In the genomic region with DNA sequence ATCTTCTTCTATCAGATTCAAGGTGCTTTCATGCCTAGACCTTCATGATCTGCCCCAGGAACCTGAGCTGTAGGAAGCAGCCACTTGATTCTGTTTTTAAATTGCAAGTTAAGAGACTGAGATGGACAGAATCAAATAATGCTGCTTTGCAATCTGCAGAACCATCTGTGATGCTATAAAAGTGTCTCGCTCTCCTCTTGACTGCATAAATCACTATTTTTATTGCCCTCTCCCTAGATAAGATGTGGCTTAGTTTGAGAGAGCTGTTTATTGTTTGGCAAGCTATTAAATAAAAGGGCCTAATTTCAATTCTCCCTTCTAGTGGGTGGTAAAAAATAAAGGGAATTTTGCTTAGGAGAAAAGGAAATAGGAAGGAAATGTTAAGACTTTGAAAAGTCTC, we compare ENCODE assay signal across 25 mouse cellular contexts. TPM values are rescaled to one million over a fixed set of nuclear protein-coding genes. Genes with fewer than 3 reads are reported as not detected.
A peak's percentile ranks its signal among the peaks of the same experiment; 100 is the strongest.
DNase-seq lines count a peak whose midpoint lies in the region; ATAC-seq lines count a peak whose summit lies in the region.
"Had no signal": no experiment of that assay in that cellular context is flagged by ENCODE, and none has a peak within 500 bp of the region (broad histone marks: within the 10 kb centered on the region; RNA-seq: fewer than 3 reads in every experiment).

No protein-coding gene starts in this region.

- H3K4me1 ChIP-seq in kidney, embryonic 15.5 days, result peaks cover 32% of the 10 kb centered on the region
- H3K4me1 ChIP-seq in neural tube, embryonic 15.5 days, result peaks cover 16% of the 10 kb centered on the region
- H3K4me1 ChIP-seq: hindbrain, embryonic 15.5 days had no signal

- no peak for DNase-seq in frontal cortex, postnatal 36 days (ENCODE audit: low spot score in 2 of 2)
- no peak for DNase-seq in kidney, adult 18-20 months
- peak; percentile 52 for DNase-seq in brain, adult 2 months (ENCODE audit: low read depth, low spot score)
- no peak for DNase-seq in urinary bladder, adult 2 months (ENCODE audit: low spot score)
- DNase-seq: adrenal gland, adult 2 months; adrenal gland, postnatal 36 days; cerebellum, adult 9-10 months; cerebellum, postnatal 36 days; heart, postnatal 10 days; layer of hippocampus, adult 9-11 months; liver; lung, adult 2 months; lung, postnatal 10 days had no signal

- peak; percentile 81 for ATAC-seq in frontal cortex, adult (ENCODE audit: low TSS enrichment)
- ATAC-seq in kidney, embryonic 15.5 days (replicated peaks; ENCODE audit: low FRiP score), result peak; percentile 73
- ATAC-seq in neural tube, embryonic 15.5 days (ENCODE audit: low FRiP score), result peak; percentile 86
- ATAC-seq: activated CD4-positive, CD25-positive, alpha-beta regulatory T cell, adult 4 months; forebrain, embryonic 13.5 days; midbrain, embryonic 13.5 days had no signal

- no peak overlapping the region for H3K9ac ChIP-seq in kidney, embryonic 15.5 days
- no peak overlapping the region for H3K9ac ChIP-seq in neural tube, embryonic 15.5 days (replicated peaks)
- H3K9ac ChIP-seq: forebrain, embryonic 13.5 days; heart, embryonic 13.5 days; hindbrain, embryonic 15.5 days; liver, embryonic 14.5 days; midbrain, embryonic 13.5 days had no signal

- H3K27ac ChIP-seq in kidney, embryonic 15.5 days, result peak overlapping the region; percentile 88
- H3K27ac ChIP-seq in neural tube, embryonic 15.5 days (replicated peaks), result peak overlapping the region; percentile 69
- H3K27ac ChIP-seq: forebrain, embryonic 13.5 days; heart, embryonic 13.5 days; hindbrain, embryonic 10.5 days; hindbrain, embryonic 15.5 days; liver, embryonic 14.5 days; macrophage; midbrain, embryonic 13.5 days had no signal

- no peaks in the 10 kb centered on the region; the same call in 1 of the 2 replicates for H3K9me3 ChIP-seq in kidney, embryonic 15.5 days (replicated peaks)
- H3K9me3 ChIP-seq in neural tube, embryonic 15.5 days (replicated peaks), result no peaks in the 10 kb centered on the region
- H3K9me3 ChIP-seq: hindbrain, embryonic 10.5 days; hindbrain, embryonic 15.5 days; midbrain, embryonic 13.5 days had no signal

- no peaks in the 10 kb centered on the region for H3K27me3 ChIP-seq in kidney, embryonic 15.5 days
- H3K27me3 ChIP-seq in neural tube, embryonic 15.5 days (replicated peaks), result no peaks in the 10 kb centered on the region
- H3K27me3 ChIP-seq: CH12.LX; forebrain, embryonic 13.5 days; heart, embryonic 13.5 days; hindbrain, embryonic 15.5 days; midbrain, embryonic 13.5 days had no signal

- no peak overlapping the region for H3K4me2 ChIP-seq in kidney, embryonic 15.5 days
- H3K4me2 ChIP-seq in neural tube, embryonic 15.5 days, result no peak overlapping the region
- H3K4me2 ChIP-seq: forebrain, embryonic 13.5 days; heart, embryonic 13.5 days; hindbrain, embryonic 15.5 days; midbrain, embryonic 13.5 days had no signal

- H3K36me3 ChIP-seq in kidney, embryonic 15.5 days, result no peaks in the 10 kb centered on the region
- no peaks in the 10 kb centered on the region for H3K36me3 ChIP-seq in neural tube, embryonic 15.5 days
- H3K36me3 ChIP-seq: heart, embryonic 13.5 days; hindbrain, embryonic 10.5 days; hindbrain, embryonic 15.5 days; midbrain, embryonic 13.5 days had no signal

- no peak overlapping the region for H3K4me3 ChIP-seq in kidney, embryonic 15.5 days (replicated peaks)
- H3K4me3 ChIP-seq in neural tube, embryonic 15.5 days (replicated peaks), result no peak overlapping the region
- H3K4me3 ChIP-seq: forebrain, embryonic 13.5 days; heart, embryonic 13.5 days; hindbrain, embryonic 10.5 days; hindbrain, embryonic 15.5 days; midbrain, embryonic 13.5 days had no signal

- 28% methylated on average over 1 of the region's 1 CpGs for WGBS in kidney, embryonic 15.5 days
- WGBS in neural tube, embryonic 15.5 days, result 39% methylated on average over 1 of the region's 1 CpGs

RNA-seq across cellular contexts. Expression of gene Cyp1b1, which starts 34.8 kb away (rescaled TPM):
- 16.5 and 17.2 TPM in 2 replicates for polyA plus RNA-seq in kidney, embryonic 15.5 days (2015; fragmentation: Nextera tagmentation; extraction: Ambion mirVana)
- 5.6 and 6.1 TPM in 2 replicates for polyA plus RNA-seq in neural tube, embryonic 15.5 days (2015; fragmentation: Nextera tagmentation; extraction: Ambion mirVana)
- 25.9 and 28.4 TPM in 2 replicates for polyA plus RNA-seq in urinary bladder, adult 2 months (2012; rRNA removed)
- polyA plus RNA-seq: activated CD4-positive, CD25-positive, alpha-beta regulatory T cell, adult 4 months had no signal
